Mouse (Mus musculus) midbrain, embryonic 11.5 days (tissue): ENCODE measurements around the gene Cd47. TPM values are rescaled to one million over a fixed set of nuclear protein-coding genes. Genes with fewer than 3 reads are reported as not detected.

ENCODE experiments used
- ATAC-seq: fragments of 200-750 bp; cut with Nextera tagmentation; 2 replicates; pipeline ENCODE4 v1.8.0; 2017; ENCODE audit warnings: moderate TSS enrichment, moderate library complexity; ENCODE audit not compliant: low FRiP score
- DNase-seq: peaks from one replicate; pipeline ENCODE4 v3.0.0; 2015; ENCODE audit warnings: low spot score; ENCODE audit errors: missing footprints
- H3K27ac ChIP-seq: fragments of 300-500 bp; sonication (generic); 2 replicates; pipeline ENCODE4 v1.5.1; 2014; ENCODE audit warnings: low read depth, low read length
- H3K27me3 ChIP-seq: fragments of 300-500 bp; sonication (generic); 2 replicates; pipeline ENCODE4 v1.6.1; 2014; ENCODE audit warnings: mild to moderate bottlenecking, low read length, moderate library complexity, mixed read lengths; ENCODE audit not compliant: control insufficient read depth, insufficient read depth
- H3K36me3 ChIP-seq: fragments of 300-500 bp; sonication (generic); 2 replicates; pipeline ENCODE4 v1.6.1; 2014; ENCODE audit warnings: mild to moderate bottlenecking, low read length, moderate library complexity, mixed read lengths; ENCODE audit not compliant: control insufficient read depth, insufficient read depth
- H3K4me1 ChIP-seq: fragments of 300-500 bp; sonication (generic); 2 replicates; pipeline ENCODE4 v1.6.1; 2014; ENCODE audit warnings: low read length; ENCODE audit not compliant: control insufficient read depth, insufficient read depth
- H3K4me2 ChIP-seq: fragments of 300-500 bp; sonication (generic); 2 replicates; pipeline ENCODE4 v1.6.1; 2014; ENCODE audit warnings: mild to moderate bottlenecking, moderate library complexity
- H3K4me3 ChIP-seq: fragments of 300-500 bp; sonication (generic); 2 replicates; pipeline ENCODE4 v1.5.1; 2014; ENCODE audit warnings: low read depth, low read length
- H3K9ac ChIP-seq: fragments of 300-500 bp; sonication (generic); 2 replicates; pipeline ENCODE4 v1.6.1; 2014; ENCODE audit warnings: low read length
- H3K9me3 ChIP-seq: fragments of 300-500 bp; sonication (generic); 2 replicates; pipeline ENCODE4 v1.6.1; 2016; ENCODE audit warnings: low read length; ENCODE audit not compliant: control insufficient read depth
- WGBS: fragments of 180-500 bp; shearing (Covaris S2); extraction: QIAGEN DNeasy Blood & Tissue Kit; methylation state at CpG from one replicate; pipeline ENCODE4 v1.1.7; 2014; 5-methylcytosine and 5-hydroxymethylcytosine counted together
- polyA plus RNA-seq: library from polyadenylated mRNA; unstranded; fragments of >200 nt; fragmentation: Nextera tagmentation; extraction: Ambion mirVana; gene quantifications from 2 replicates; pipeline ENCODE4 v1.2.1, GENCODE M21; 2014

The Cd47 gene
- polyA plus RNA-seq, 1 experiment from 2014 or later: 57.8 TPM

- Histone ChIP-seq H3K9me3 (no peaks in the 10 kb centered on the region), H3K27me3 (no peaks in the 10 kb centered on the region), H3K4me1 (peaks cover 5% of the 10 kb centered on the region; the same call in 1 of the 2 replicates), H3K36me3 (no peaks in the 10 kb centered on the region), H3K27ac (no peak overlapping the region), H3K4me2 (no peak overlapping the region), H3K9ac (no peak overlapping the region), H3K4me3 (no peak overlapping the region)
- ATAC-seq (no peak), DNase-seq (no peak)
- WGBS: 89% methylated on average over 5 of the region's 5 CpGs
Measured at GRCm38 (mm10) chr16:49800996-49801395, 663 bp downstream of the Cd47 start.

GRCm38 (mm10) chr16:49801399-49801798, 1.1 kb downstream of the Cd47 start:
- WGBS: 81% methylated on average over 5 of the region's 5 CpGs
- Histone ChIP-seq H3K9ac (no peak overlapping the region), H3K4me3 (no peak overlapping the region), H3K36me3 (no peaks in the 10 kb centered on the region), H3K4me2 (no peak overlapping the region), H3K4me1 (peaks cover 5% of the 10 kb centered on the region; the same call in 1 of the 2 replicates), H3K9me3 (no peaks in the 10 kb centered on the region), H3K27ac (no peak overlapping the region), H3K27me3 (no peaks in the 10 kb centered on the region)
- DNase-seq: no peak
- no peak for ATAC-seq

GRCm38 (mm10) chr16:49802993-49803392, 2.7 kb downstream of the Cd47 start:
- DNase-seq: peak; percentile 67
- no peaks in the 10 kb centered on the region for H3K27me3 ChIP-seq
- H3K36me3 ChIP-seq: no peaks in the 10 kb centered on the region
- no peak overlapping the region for H3K27ac ChIP-seq
- H3K4me2 ChIP-seq: no peak overlapping the region
- H3K9me3 ChIP-seq: no peaks in the 10 kb centered on the region
- peaks cover 5% of the 10 kb centered on the region; the same call in 1 of the 2 replicates for H3K4me1 ChIP-seq
- WGBS: 56% methylated on average over 2 of the region's 2 CpGs
- ATAC-seq: no peak
- no peak overlapping the region for H3K4me3 ChIP-seq
- H3K9ac ChIP-seq: no peak overlapping the region

GRCm38 (mm10) chr16:49803932-49804461, 3.7 kb downstream of the Cd47 start:
- Histone ChIP-seq H3K27ac (0 out of 2 replicates have a peak overlapping the region, but pooled peaks have one; percentile 11), H3K4me3 (peak overlapping the region; percentile 21), H3K9me3 (no peaks in the 10 kb centered on the region), H3K36me3 (no peaks in the 10 kb centered on the region), H3K9ac (peak overlapping the region; percentile 59), H3K27me3 (no peaks in the 10 kb centered on the region), H3K4me1 (peaks cover 5% of the 10 kb centered on the region; the same call in 1 of the 2 replicates), H3K4me2 (peak overlapping the region; percentile 52)
- ATAC-seq (peak; percentile 72), DNase-seq (peak; percentile 94)
- 2% methylated on average over 12 of the region's 12 CpGs for WGBS

- H3K4me1 ChIP-seq: peaks cover 5% of the 10 kb centered on the region; the same call in 1 of the 2 replicates
- H3K27ac ChIP-seq: no peak overlapping the region
- H3K36me3 ChIP-seq: no peaks in the 10 kb centered on the region
- H3K9ac ChIP-seq: no peak overlapping the region
- H3K4me2 ChIP-seq: no peak overlapping the region
- no peak for ATAC-seq
- H3K27me3 ChIP-seq: no peaks in the 10 kb centered on the region
- no peak overlapping the region for H3K4me3 ChIP-seq
- H3K9me3 ChIP-seq: no peaks in the 10 kb centered on the region
- DNase-seq: no peak
- WGBS: 89% methylated on average over 10 of the region's 10 CpGs
Measured at GRCm38 (mm10) chr16:49806920-49807319, 6.6 kb downstream of the Cd47 start.

GRCm38 (mm10) chr16:49807419-49807841, 7.1 kb downstream of the Cd47 start:
- Histone ChIP-seq H3K27ac (no peak overlapping the region), H3K4me3 (no peak overlapping the region), H3K9me3 (no peaks in the 10 kb centered on the region), H3K9ac (no peak overlapping the region), H3K27me3 (no peaks in the 10 kb centered on the region), H3K4me2 (no peak overlapping the region), H3K4me1 (peaks cover 5% of the 10 kb centered on the region; the same call in 1 of the 2 replicates), H3K36me3 (no peaks in the 10 kb centered on the region)
- DNase-seq (no peak), ATAC-seq (no peak)
- WGBS: 84% methylated on average over 7 of the region's 7 CpGs

- WGBS: 80% methylated on average over 18 of the region's 18 CpGs
- Histone ChIP-seq H3K9me3 (no peaks in the 10 kb centered on the region), H3K36me3 (no peaks in the 10 kb centered on the region), H3K9ac (no peak overlapping the region), H3K4me3 (no peak overlapping the region), H3K4me1 (peaks cover 5% of the 10 kb centered on the region; the same call in 1 of the 2 replicates), H3K4me2 (no peak overlapping the region), H3K27me3 (no peaks in the 10 kb centered on the region), H3K27ac (no peak overlapping the region)
- no peak for ATAC-seq
- no peak for DNase-seq
Measured at GRCm38 (mm10) chr16:49807862-49808430, 7.6 kb downstream of the Cd47 start.

GRCm38 (mm10) chr16:49811897-49812296, 11.6 kb downstream of the Cd47 start:
- H3K36me3 ChIP-seq: no peaks in the 10 kb centered on the region
- no peaks in the 10 kb centered on the region for H3K4me1 ChIP-seq
- H3K4me2 ChIP-seq: no peak overlapping the region
- H3K27me3 ChIP-seq: no peaks in the 10 kb centered on the region
- no peak overlapping the region for H3K9ac ChIP-seq
- no peak overlapping the region for H3K27ac ChIP-seq
- H3K9me3 ChIP-seq: no peaks in the 10 kb centered on the region
- DNase-seq (no peak), ATAC-seq (no peak)
- 82% methylated on average over 2 of the region's 2 CpGs for whole genome bisulfite sequencing
- no peak overlapping the region for H3K4me3 ChIP-seq

GRCm38 (mm10) chr16:49812821-49813616, 12.7 kb downstream of the Cd47 start:
- Histone ChIP-seq H3K36me3 (no peaks in the 10 kb centered on the region), H3K4me2 (no peak overlapping the region), H3K4me3 (no peak overlapping the region), H3K9me3 (no peaks in the 10 kb centered on the region), H3K9ac (no peak overlapping the region), H3K27ac (no peak overlapping the region), H3K4me1 (no peaks in the 10 kb centered on the region), H3K27me3 (no peaks in the 10 kb centered on the region)
- 84% methylated on average over 10 of the region's 10 CpGs for WGBS
- ATAC-seq (no peak), DNase-seq (no peak)
